Mouse (Mus musculus) thymus, adult 2 months (tissue): ENCODE results near the gene Srgap2.

ENCODE experiments used
- CTCF ChIP-seq: fragments of 200-500 bp; IDR thresholded peaks from 2 replicates; pipeline ENCODE4 v1.5.1; 2012; ENCODE audit warnings: mild to moderate bottlenecking, control low read depth, low read length, moderate library complexity, borderline replicate concordance; ENCODE audit not compliant: control insufficient read depth, poor library complexity, insufficient read depth; ENCODE audit errors: extremely low read depth
- POLR2A ChIP-seq: fragments of 200-500 bp; IDR thresholded peaks from 2 replicates; pipeline ENCODE4 v1.6.1; 2012; ENCODE audit warnings: mild to moderate bottlenecking, low read length, control low read depth, moderate library complexity; ENCODE audit not compliant: control insufficient read depth, poor library complexity, insufficient read depth; ENCODE audit errors: extremely low read depth

- TF ChIP-seq POLR2A: no peak
- TF ChIP-seq CTCF: no peak
Measured at GRCm38 (mm10) chr1:131511131-131511530, 16.0 kb downstream of the Srgap2 start.
